Mouse (Mus musculus): ENCODE results near the gene Slc25a14. TPM values are rescaled to one million over a fixed set of nuclear protein-coding genes. Genes with fewer than 3 reads are reported as not detected.

Slc25a14 gene
- 51.9 and 52.7 TPM in 2 replicates for polyA plus RNA-seq (2012; rRNA removed)

- TF ChIP-seq POLR2A (IDR thresholded peaks at IDR 0.05; ENCODE audit: extremely low read depth, insufficient read depth, low read length): peak; percentile 67
- TF ChIP-seq CTCF (IDR thresholded peaks at IDR 0.05; ENCODE audit: extremely low read depth, insufficient read depth, low read length): no peak
- no peaks in the 10 kb centered on the region for H3K4me1 ChIP-seq (ENCODE audit: control insufficient read depth, insufficient read depth, low read length)
- H3K27ac ChIP-seq (ENCODE audit: insufficient read depth, low read length): peak within 1 kb of the TSS; percentile 43; the same call in 1 of the 2 replicates
- peak within 1 kb of the TSS; percentile 49 for H3K4me3 ChIP-seq (ENCODE audit: insufficient read depth, low read length)
These were observed at the start of gene Slc25a14 for GRCm38 (mm10) chrX:48623379-48624053. TSS of gene Slc25a14 (plus strand) at chrX:48623413.

- Histone ChIP-seq H3K27ac (ENCODE audit: insufficient read depth, low read length) (no peak overlapping the region), H3K4me3 (ENCODE audit: insufficient read depth, low read length) (no peak overlapping the region), H3K4me1 (ENCODE audit: control insufficient read depth, insufficient read depth, low read length) (no peaks in the 10 kb centered on the region)
- no peak for TF ChIP-seq POLR2A (IDR thresholded peaks at IDR 0.05; ENCODE audit: extremely low read depth, insufficient read depth, low read length)
- no peak for TF ChIP-seq CTCF (IDR thresholded peaks at IDR 0.05; ENCODE audit: extremely low read depth, insufficient read depth, low read length)
These were observed 39.9 kb upstream of the Slc25a14 start for GRCm38 (mm10) chrX:48583332-48583731.

- peak overlapping the region; percentile 73 for H3K4me3 ChIP-seq (ENCODE audit: insufficient read depth, low read length)
- no peak overlapping the region for H3K27ac ChIP-seq (ENCODE audit: insufficient read depth, low read length)
- H3K4me1 ChIP-seq (ENCODE audit: control insufficient read depth, insufficient read depth, low read length): no peaks in the 10 kb centered on the region
- TF ChIP-seq CTCF (IDR thresholded peaks at IDR 0.05; ENCODE audit: extremely low read depth, insufficient read depth, low read length) (no peak), POLR2A (IDR thresholded peaks at IDR 0.05; ENCODE audit: extremely low read depth, insufficient read depth, low read length) (no peak)
These were observed 29.5 kb upstream of the Slc25a14 start for GRCm38 (mm10) chrX:48593721-48594098.

- no peak for TF ChIP-seq CTCF (IDR thresholded peaks at IDR 0.05; ENCODE audit: extremely low read depth, insufficient read depth, low read length)
- TF ChIP-seq POLR2A (IDR thresholded peaks at IDR 0.05; ENCODE audit: extremely low read depth, insufficient read depth, low read length): peak; percentile 72
- H3K4me1 ChIP-seq (ENCODE audit: control insufficient read depth, insufficient read depth, low read length): no peaks in the 10 kb centered on the region
- H3K4me3 ChIP-seq (ENCODE audit: insufficient read depth, low read length): peak within 1 kb of the TSS; percentile 73
- no peak within 1 kb of the TSS for H3K27ac ChIP-seq (ENCODE audit: insufficient read depth, low read length)
These were observed 29.0 kb upstream of the Slc25a14 start, which contains the start of gene Zfp280c for GRCm38 (mm10) chrX:48594099-48594760. TSS of gene Zfp280c (minus strand) at chrX:48594504.

- Histone ChIP-seq H3K27ac (ENCODE audit: insufficient read depth, low read length) (no peak overlapping the region), H3K4me1 (ENCODE audit: control insufficient read depth, insufficient read depth, low read length) (no peaks in the 10 kb centered on the region), H3K4me3 (ENCODE audit: insufficient read depth, low read length) (no peak overlapping the region)
- TF ChIP-seq POLR2A (IDR thresholded peaks at IDR 0.05; ENCODE audit: extremely low read depth, insufficient read depth, low read length): no peak
- TF ChIP-seq CTCF (IDR thresholded peaks at IDR 0.05; ENCODE audit: extremely low read depth, insufficient read depth, low read length): no peak
These were observed 27.2 kb upstream of the Slc25a14 start for GRCm38 (mm10) chrX:48596053-48596452.

- TF ChIP-seq POLR2A (IDR thresholded peaks at IDR 0.05; ENCODE audit: extremely low read depth, insufficient read depth, low read length): no peak
- TF ChIP-seq CTCF (IDR thresholded peaks at IDR 0.05; ENCODE audit: extremely low read depth, insufficient read depth, low read length): no peak
- Histone ChIP-seq H3K4me1 (ENCODE audit: control insufficient read depth, insufficient read depth, low read length) (no peaks in the 10 kb centered on the region), H3K27ac (ENCODE audit: insufficient read depth, low read length) (no peak overlapping the region), H3K4me3 (ENCODE audit: insufficient read depth, low read length) (no peak overlapping the region)
These were observed 26.3 kb upstream of the Slc25a14 start for GRCm38 (mm10) chrX:48596906-48597305.

- Histone ChIP-seq H3K4me1 (ENCODE audit: control insufficient read depth, insufficient read depth, low read length) (no peaks in the 10 kb centered on the region), H3K27ac (ENCODE audit: insufficient read depth, low read length) (no peak overlapping the region), H3K4me3 (ENCODE audit: insufficient read depth, low read length) (no peak overlapping the region)
- TF ChIP-seq CTCF (IDR thresholded peaks at IDR 0.05; ENCODE audit: extremely low read depth, insufficient read depth, low read length) (no peak), POLR2A (IDR thresholded peaks at IDR 0.05; ENCODE audit: extremely low read depth, insufficient read depth, low read length) (no peak)
These were observed 18.3 kb upstream of the Slc25a14 start for GRCm38 (mm10) chrX:48604872-48605271.

- TF ChIP-seq POLR2A (IDR thresholded peaks at IDR 0.05; ENCODE audit: extremely low read depth, insufficient read depth, low read length) (no peak), CTCF (IDR thresholded peaks at IDR 0.05; ENCODE audit: extremely low read depth, insufficient read depth, low read length) (no peak)
- Histone ChIP-seq H3K4me3 (ENCODE audit: insufficient read depth, low read length) (peak overlapping the region; percentile 49), H3K4me1 (ENCODE audit: control insufficient read depth, insufficient read depth, low read length) (no peaks in the 10 kb centered on the region), H3K27ac (ENCODE audit: insufficient read depth, low read length) (no peak overlapping the region)
These were observed 199 bp upstream of the Slc25a14 start for GRCm38 (mm10) chrX:48623049-48623378.

GRCm38 (mm10) chrX:48624054-48624420, 824 bp downstream of the Slc25a14 start:
- H3K27ac ChIP-seq (ENCODE audit: insufficient read depth, low read length): peak overlapping the region; percentile 43; the same call in 1 of the 2 replicates
- TF ChIP-seq CTCF (IDR thresholded peaks at IDR 0.05; ENCODE audit: extremely low read depth, insufficient read depth, low read length) (no peak), POLR2A (IDR thresholded peaks at IDR 0.05; ENCODE audit: extremely low read depth, insufficient read depth, low read length) (no peak)
- H3K4me3 ChIP-seq (ENCODE audit: insufficient read depth, low read length): peak overlapping the region; percentile 49
- no peaks in the 10 kb centered on the region for H3K4me1 ChIP-seq (ENCODE audit: control insufficient read depth, insufficient read depth, low read length)

GRCm38 (mm10) chrX:48637032-48637431, 13.8 kb downstream of the Slc25a14 start:
- TF ChIP-seq CTCF (IDR thresholded peaks at IDR 0.05; ENCODE audit: extremely low read depth, insufficient read depth, low read length) (no peak), POLR2A (IDR thresholded peaks at IDR 0.05; ENCODE audit: extremely low read depth, insufficient read depth, low read length) (no peak)
- Histone ChIP-seq H3K4me3 (ENCODE audit: insufficient read depth, low read length) (no peak overlapping the region), H3K4me1 (ENCODE audit: control insufficient read depth, insufficient read depth, low read length) (no peaks in the 10 kb centered on the region), H3K27ac (ENCODE audit: insufficient read depth, low read length) (no peak overlapping the region)
